Mouse (Mus musculus) cerebellum, adult 18-20 months (tissue): Measurements from ENCODE around the gene Wapl.

Experiments
- DNase-seq, 2 experiments: peaks; one replicate each; pipeline ENCODE4 v3.0.0; 2021

Gene Wapl

GRCm38 (mm10) chr14:34776719-34777385, 103.1 kb downstream of the Wapl start:
- no peak for DNase-seq

DNA sequence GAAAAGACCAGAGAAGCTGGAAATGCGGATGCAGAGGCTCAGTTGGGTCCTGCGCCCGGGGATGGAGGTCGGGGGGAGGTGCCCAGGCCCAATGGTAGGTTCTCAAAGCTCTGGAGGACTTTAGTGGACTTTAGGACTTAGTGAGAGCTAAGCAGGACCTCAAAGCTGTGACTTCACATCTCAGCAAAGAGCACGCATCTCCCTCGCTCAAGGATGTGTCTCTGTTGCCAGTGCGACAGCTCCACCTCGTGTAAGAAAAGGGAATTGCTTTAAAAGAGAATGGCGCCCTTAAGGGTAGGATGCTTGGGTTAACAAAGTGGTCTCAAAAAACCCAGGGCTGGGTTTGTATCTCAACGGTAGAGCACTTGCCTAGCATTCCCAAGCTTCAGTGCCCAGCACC, 104.1 kb downstream of the Wapl start:
- peak; percentile 46 to 55 for DNase-seq

DNA sequence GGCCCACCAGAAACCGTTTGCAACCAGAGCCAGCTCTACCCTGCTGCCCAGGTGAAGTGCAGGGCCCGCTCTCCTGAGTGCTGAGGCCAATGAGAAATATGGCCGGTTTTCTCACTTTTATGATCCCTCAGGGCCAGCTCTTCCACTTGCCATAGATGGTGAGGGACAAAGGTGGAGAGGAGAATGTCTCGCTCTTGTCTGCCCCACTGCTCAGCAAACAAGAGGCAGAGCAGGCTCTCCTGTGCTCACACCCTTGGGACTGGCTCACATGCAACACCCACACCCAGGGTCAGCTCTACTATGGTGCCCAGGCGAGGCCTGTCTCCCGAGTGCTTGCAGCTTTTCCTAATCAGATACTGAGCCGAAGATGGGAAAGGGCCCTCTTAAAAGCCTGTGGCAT, 105.0 kb downstream of the Wapl start:
- DNase-seq = no peak

DNA sequence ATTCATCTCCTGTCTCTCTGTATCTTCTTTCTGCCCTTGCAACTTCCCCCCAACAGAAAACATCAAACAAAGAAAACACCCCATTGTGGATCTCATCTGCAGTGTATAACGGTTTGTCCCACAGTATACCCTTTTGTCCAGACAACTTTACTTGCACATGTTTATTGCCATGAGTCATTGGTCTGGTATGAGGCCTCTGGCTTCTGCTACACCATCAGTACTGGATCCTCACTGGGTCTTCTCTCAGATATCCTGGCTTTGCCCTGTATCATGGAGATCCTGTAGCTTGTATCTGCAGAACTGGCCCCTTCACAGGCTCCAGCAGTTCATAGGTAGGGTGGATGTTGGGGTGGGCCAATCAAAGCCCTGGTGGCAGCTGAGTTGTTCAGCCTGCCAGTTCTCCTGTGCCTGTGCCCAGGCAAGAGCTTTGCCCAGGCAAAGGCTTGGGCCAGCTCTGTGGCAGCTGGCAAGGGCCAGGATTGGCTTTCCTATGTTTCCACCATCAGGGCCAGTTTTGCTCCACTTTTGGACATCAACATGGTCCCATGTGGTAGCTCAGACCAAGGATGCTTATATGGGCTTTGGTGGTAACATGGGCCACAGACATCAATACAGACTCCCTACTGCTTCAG, 119.8 kb downstream of the Wapl start:
- no peak for DNase-seq
